Mouse (Mus musculus): Measurements from ENCODE around the gene Dhx32.

DNA sequence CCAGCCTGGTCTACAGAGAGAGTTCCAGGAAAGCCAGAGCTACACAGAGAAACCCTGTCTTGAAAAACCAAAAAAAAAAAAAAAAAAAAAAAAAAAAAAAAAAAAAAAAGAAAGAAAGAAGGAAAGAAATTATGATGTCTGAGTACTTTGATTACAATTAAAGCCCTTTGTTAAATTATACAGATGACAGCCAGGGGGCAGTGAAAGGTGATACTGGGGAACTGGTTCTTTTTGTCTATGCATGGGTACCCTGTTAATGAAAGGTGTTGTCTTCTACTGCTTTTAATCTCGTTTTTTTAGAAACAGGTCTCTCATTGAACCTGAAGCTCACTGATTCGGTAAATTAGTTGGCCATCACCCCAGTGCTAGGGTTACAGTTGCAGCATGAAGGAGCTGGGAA, 75.2 kb downstream of the Dhx32 start:
- TF ChIP-seq CTCF (IDR thresholded peaks at IDR 0.05; ENCODE audit: low read depth, low read length) (no peak), POLR2A (IDR thresholded peaks at IDR 0.05; ENCODE audit: insufficient read depth, low read length) (no peak), EP300 (IDR thresholded peaks at IDR 0.05; ENCODE audit: insufficient read depth, low read depth, low read length) (no peak)
